Mouse (Mus musculus) ZHBTc4 (cell line): ENCODE measurements around the gene Zfp651.

Experiments used
- DNase-seq: peaks from one replicate; pipeline ENCODE4 v3.0.0-alpha.2; 2011; ENCODE audit warnings: low read depth, low spot score

The Zfp651 gene

DNA sequence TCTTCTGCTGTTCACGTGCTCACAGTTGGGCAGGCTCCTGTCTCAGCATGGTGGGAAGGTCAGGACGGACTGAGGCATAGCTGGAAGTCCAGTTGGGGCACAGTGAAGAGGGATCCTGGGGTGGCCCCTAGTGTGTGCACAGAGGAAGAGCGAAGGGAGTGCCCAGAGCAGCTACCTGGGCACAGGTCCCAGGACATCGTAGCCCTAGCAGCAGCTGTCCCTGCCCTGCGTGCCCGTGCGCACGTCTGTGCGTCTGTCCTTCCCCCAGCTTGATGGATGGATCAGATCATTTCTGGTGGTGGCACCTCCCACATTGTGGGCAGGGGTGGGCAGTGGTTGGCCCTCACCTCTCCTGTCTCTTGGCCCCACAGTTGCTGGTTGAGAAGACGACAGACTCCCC lies 3.1 kb downstream of the Zfp651 start:
- DNase-seq: no peak

DNA sequence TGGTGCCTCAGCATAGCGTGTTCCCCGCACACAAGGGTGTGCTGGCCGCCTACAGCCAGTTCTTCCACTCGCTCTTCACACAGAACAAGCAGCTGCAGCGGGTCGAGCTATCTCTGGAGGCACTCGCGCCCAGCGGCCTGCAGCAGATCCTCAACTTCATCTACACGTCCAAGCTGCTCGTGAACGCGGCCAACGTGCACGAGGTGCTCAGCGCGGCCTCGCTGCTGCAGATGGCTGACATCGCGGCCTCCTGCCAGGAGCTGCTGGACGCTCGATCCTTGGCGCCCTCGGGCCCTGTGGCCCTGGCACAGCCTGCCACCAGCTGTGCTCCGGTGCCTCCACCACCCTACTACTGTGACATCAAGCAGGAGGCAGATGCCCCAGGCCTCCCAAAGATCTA lies 3.6 kb downstream of the Zfp651 start:
- DNase-seq: peak; percentile 54

DNA sequence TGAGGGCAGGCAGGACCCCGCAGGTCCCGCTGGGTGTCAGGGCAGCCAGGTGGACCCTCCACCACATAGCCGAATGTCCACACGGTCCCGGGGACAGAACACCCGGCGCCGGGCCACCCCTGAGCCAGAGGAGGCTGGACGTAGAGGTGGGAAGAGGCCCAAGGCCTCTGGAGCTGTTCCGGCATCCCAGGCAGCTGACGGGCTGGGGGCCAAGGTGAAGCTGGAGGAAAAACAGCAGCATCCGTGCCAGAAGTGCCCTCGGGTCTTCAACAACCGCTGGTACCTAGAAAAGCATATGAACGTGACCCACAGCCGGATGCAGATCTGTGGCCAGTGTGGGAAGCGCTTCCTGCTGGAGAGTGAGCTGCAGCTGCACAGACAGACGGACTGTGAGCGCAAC lies 4.6 kb downstream of the Zfp651 start:
- DNase-seq: no peak

DNA sequence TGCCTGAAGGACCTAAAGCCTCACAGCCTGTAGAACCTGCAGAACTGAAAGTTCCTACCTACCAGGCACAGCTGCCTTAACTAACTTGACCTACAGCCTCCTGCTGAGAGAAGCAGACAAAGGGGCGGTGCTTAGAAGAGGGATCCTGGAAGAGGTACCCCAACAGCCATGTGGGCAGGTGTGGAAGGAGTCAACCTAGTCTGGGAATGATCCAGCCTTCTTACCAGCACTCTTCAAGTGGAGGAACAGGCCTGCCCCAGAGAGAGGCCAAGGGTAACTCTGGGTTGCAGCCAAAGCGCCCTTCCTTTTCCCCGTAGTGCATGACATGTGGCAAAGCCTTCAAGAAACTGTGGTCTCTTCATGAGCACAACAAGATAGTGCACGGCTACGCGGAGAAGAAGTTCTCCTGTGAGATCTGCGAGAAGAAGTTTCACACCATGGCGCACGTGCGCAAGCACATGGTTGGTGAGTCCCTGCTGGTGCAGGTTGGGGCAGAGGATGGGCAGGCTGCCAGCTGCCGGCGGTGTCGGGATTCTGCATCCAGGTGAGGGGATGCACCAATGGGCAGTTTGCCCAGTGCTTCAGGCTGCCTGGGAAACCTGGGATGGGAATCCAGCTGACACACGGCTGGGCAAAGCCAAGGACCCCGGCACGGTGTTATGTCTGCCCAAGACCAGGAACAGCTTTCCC lies 6.2 kb downstream of the Zfp651 start:
- DNase-seq: no peak

DNA sequence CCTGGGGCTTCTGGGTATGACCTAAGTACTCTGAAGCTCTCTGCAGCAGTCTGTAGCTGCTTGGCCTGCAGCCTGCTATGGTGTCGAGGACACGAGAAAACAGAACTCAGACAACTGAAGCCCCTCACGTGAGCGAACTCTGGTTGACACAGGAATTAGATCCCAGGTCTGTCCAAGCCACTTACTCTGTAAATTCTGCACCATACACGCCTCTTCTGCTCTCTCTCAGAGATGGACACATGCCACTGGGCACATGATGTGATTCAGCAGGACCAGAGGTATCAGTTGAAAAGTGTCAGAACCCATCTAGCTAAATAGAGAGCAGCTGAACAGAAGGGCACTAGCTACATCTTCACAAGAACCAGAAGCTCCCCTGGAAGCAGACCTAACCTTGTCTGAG lies 13.3 kb downstream of the Zfp651 start:
- DNase-seq: no peak

DNA sequence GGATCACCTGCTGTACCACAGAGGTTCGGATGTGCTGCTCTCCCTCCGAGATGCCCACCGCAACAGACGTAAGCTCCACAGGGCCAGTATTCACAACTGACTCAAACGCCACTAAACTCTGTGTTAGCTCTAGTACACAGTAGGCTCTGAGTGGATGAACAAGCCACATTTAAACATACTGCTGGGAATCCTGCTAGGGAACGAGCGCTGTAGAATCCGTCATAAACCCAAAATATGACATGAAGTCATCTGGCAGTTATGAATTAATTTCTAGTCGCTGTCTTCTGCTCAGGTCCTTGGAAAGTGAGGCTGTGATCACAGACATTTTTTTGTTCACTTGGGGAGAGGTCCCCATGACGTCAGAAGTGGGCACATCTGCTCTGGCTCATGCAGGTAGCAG lies 16.8 kb downstream of the Zfp651 start:
- no peak for DNase-seq

DNA sequence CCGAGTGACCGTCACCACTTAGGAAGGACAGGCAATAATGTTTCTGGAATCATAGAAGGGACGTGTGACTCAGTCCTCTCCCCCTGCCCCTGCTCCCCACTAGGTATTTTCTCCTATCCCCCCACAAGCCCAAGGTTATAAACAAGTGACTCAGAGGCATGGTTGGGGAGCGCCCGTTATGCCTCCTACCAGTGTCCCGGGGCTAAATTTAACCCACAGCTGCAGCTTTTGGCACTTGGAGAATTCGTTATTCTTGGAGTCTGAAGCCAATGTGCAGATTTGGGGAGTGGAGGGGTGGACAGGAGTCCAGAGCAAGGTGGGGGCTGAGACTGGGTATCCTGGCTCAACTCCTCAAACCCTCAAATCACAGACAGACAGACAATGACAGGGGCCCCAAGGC lies 17.4 kb downstream of the Zfp651 start:
- no peak for DNase-seq

DNA sequence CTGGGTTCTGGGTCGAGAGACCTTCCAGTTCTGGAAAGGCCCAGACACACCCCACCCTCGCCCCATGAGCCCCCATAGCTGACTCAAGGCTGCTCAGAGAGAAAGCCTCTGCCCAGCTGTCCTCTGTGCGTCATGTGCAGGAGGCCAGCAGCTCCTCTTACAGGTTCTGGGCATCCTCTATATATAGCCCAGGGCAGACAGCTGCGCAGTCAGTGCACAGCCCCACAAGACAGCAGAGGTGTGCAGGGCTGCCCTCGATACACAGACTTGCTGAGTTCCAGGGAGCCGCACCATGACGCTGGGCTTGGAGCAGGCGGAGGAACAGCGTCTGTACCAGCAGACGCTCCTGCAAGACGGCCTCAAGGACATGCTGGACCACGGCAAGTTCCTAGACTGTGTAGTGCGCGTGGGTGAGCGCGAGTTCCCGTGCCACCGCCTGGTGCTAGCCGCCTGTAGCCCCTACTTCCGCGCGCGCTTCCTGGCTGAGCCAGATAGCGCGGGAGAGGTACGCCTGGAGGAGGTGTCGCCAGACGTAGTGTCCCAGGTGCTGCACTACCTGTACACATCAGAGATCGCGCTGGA lies 18.4 kb downstream of the Zfp651 start, which contains the start of gene Klhl40:
TSS of gene Klhl40 (plus strand) at position 124 of the 582 bp plus-strand sequence.
- no peak for DNase-seq

DNA sequence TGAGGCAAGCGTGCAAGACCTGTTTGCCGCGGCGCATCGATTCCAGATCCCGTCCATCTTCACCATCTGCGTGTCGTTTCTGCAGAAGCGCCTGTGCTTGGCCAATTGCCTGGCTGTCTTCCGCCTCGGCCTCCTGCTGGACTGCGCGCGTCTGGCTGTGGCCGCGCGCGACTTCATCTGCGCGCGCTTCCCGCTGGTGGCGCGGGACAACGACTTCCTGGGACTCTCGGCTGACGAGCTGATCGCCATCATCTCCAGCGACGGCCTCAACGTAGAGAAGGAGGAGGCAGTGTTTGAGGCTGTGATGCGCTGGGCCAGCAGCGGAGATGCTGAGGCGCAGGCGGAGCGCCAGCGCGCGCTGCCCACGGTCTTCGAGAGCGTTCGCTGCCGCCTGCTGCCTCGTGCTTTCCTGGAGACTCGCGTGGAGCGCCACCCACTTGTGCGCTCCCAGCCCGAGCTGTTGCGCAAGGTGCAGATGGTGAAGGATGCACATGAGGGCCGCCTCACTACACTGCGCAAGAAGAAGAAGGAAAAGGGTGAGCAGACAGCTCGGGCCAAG lies 19.0 kb downstream of the Zfp651 start:
- DNase-seq: peak; percentile 71

DNA sequence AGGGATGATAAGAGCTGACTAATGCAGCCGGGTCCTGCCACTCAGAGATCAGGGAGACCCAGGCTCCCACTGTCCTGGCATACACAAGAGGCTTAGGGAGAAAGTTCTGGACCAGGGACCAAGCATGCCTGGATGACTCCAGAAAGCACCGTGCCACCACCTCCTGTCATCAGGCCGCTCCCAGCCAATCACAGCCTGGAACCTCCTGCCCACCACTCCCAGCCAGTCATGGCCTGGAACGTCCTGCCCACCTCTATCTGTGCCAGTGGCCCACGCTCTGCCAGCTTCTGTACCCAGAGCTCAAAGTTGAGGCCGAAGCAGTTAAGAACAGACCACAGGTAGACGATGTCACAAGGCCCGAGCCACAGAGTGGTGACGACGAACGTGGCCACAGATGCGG lies 25.7 kb downstream of the Zfp651 start:
- DNase-seq: no peak

DNA sequence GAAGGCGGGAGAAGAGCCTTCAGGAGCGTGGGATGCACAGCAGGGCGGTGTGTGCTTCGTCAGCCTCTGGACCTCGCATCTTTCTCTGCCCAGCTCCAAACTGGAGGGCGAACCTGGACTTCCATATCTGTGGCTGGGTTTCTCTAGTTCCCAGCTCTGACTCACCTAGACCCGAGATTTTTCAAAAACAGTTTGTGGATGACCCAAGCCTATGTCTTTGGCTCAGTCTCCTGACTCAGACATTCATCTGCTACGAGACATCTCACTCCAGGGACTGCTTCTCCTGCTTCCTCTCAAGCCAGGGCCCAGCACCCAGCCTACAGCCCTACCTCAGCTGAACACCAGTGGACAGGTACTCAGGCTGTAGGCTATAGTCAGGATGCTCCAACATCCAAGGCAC lies 26.1 kb downstream of the Zfp651 start:
- DNase-seq: no peak

DNA sequence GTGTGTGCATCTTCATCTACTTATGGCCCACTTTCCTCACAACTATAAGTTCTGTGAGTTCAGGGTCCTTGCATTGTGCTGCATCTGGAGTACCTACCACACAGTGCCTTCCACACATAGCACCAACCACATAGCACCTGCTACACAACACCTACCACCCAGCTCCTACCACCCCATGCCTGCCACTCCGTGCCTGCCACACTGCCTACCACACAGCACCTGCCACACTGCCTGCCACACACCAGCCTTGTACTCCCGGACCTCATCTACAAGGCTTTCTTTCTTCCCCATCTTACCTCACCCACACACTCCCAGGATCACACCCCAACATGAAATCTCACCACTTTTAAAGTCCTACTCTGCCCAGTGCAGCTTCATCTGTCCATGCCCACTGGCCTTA lies 27.2 kb downstream of the Zfp651 start:
- no peak for DNase-seq

DNA sequence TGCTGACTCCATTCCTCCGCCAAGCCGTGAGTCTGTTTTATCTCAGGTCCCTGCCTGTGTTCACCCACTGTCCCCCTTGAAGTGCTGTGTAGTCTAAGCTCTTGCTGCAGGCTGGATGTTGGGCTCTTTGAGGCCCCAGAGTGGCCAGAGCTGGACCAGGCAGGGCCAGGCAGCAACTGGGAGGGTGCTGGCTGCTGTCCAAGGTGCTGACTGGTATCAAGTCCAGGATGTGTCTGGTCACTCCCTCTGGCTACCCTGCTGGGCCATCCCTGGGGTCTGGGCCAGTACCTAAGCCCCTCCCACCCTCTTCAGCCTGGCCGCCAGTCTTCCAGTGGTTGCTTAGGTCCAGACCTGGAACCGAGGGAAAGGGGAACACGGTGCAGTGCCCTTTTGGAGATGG lies 32.1 kb downstream of the Zfp651 start:
- peak; percentile 29 for DNase-seq

DNA sequence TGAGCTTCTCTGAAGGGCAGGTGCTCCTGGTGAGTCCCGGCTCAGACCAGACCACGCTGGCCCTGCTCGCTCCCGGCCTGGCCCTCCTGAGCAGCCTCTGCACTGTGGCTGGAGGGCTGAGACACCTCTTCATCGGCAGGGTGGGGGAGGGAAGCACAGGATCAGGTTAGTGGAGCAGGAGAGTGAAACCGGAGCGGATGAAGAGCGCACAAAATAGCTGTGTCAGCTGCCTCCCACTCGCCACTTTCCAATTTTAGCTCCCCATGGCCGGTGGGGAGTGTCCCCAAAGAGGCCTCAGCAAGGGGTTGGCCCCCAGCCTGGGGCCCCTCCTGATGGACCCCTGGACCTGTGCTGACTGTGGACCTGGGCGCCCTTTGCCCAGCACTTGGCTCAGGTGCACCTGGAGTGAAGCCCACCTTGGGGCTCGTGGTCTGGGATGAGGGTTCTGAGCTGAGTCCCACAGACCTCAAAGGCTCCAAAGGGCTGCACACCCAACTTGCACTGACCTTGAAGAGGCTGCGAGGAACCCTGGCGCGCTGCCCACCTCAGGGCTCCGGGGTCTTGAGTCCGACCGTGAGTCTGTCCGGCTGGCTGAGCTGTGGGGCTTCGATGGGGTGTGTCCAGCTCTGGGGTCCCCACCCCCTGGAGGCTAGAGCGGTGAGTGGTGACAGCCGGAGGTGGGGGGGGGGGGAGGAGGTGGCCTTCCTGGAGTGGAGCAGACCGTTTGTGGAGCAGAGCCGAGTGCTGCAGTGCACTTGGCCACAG lies 32.8 kb downstream of the Zfp651 start, which contains the start of gene Hhatl:
TSS of gene Hhatl (minus strand) at position 751 of the 765 bp plus-strand sequence.
- DNase-seq: no peak

DNA sequence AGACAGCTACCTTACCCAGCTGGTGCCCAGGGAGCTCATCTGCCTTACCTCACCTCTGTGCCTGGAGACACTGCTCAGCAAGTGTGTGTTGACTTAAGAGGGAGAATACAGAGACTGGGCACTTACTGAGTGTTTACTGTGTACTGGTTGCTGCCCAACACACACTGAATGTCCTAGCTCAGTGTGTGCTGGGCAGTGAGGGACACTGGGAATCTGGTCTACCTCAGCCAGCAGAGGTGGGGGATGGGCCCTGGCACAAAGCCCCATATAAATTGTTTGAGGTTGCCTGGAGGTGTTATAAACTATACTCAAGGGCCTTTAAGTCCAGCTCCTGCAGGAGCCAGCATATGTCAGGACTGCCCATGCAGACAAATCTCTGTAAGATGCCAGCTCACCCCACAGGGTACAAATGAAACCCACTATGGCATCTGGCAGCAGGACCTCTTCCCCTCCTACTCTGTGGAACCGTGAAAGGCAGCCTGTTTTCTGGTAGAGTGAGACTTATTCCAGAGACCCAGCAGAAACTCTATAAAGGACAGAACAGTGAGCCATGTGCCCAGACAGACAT lies 35.9 kb downstream of the Zfp651 start:
- no peak for DNase-seq

DNA sequence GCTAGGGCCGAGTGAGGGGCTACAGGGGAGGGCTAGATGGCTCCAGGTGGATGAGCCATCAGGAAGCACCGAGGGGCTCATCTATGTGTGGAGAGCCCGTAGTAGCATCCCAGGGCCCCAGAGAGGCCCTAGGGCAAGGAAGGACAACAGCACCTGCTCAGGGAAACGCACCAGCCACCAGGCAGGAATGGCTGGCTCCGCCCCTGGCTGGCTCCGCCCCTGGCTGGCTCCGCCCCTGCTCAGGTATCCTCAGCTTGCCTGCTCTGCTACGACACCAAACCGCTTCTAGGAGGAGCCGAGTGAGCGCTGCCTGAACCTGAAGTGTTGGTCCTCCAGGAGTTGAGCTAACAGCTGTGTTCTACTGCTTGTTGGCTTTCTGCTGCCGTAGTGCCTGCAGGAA lies 38.6 kb downstream of the Zfp651 start:
- DNase-seq: peak; percentile 50

DNA sequence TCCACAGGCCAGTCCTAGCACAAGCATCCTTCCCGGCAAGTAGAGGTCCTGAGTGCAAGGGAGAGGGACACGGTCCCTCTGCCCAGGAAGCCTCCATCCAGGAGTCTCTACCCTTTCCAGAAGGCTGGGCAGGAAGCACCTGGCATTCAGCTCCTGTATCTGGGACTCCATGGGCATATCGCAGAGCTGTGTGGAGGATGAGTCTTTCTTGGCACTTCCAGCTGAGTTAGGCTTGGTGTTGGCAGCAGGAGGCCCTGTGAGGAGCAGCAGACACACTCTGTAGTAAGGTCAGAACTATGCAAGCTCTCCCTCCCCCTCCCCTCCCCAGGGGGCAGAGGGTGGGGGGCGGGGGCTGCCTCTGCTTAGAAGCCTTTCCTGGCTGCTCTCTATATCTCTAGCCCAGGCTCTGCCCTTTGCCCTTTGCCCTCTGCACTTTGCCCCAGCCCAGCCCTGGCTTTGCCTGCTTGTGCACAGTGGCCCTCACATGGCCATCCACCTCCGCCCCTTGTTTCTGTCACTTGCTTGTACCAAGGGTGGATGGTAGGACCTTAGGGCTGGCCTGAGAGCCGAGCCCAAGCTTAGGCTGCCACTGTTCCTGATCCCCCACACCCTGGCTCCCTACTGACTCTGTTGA lies 39.9 kb downstream of the Zfp651 start:
- no peak for DNase-seq

DNA sequence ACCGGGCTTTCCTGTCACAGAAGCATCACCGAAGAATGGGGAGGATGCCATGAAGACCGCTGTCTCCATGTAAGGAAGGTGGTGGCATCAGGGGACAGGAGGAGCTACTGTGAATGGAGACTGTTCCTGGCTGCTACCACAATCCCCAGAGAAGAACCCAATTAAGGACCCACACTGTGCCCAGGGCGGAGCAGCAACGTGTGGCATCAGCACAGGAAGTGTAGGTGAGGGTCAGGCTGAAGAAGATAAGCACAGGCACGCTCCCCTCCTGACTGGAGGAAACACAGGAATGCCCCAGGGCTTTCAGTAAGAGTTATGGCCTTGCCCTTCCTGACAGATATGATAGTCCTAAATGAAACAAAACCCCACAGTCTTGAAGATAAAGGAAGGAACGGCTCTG lies 43.6 kb downstream of the Zfp651 start:
- no peak for DNase-seq

DNA sequence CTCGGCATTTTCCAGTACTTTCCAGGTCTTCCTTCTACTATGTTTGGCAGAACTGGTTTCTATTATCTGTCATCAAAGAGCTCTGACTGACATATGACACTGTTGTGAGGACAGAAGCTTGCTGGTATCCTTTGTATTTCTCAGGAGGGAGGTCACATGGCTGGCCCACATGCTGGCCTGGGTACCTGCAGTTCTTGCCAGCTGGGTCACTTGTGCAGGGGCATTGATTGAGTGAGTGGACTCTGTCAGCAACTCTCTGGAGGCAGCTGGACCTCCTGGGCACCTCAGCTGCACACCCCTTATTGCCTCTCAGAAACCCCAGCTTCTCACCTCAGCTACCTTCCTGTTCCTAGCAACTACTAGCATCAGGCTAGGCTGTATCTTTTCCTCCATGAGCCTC lies 48.4 kb downstream of the Zfp651 start:
- no peak for DNase-seq

DNA sequence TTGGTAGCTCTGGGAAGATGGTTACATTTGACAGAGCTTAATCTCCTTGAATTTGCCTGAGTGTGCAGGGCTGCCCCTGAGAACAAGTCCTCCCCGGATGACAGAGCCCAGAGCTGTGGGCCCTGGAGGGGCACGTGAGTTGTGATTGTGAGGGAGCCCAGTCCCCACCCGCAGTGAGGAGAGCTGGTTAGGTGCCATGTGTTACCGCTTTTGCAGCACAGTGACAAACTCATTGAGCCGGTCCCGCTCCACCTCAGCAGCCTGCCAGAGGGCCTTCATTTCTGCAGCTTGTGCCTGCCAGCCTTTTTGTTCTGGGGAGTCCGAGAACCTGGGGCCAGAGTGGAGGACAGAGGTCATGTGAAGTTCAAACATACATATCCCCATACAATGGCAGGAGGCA lies 48.8 kb downstream of the Zfp651 start:
- DNase-seq: no peak

DNA sequence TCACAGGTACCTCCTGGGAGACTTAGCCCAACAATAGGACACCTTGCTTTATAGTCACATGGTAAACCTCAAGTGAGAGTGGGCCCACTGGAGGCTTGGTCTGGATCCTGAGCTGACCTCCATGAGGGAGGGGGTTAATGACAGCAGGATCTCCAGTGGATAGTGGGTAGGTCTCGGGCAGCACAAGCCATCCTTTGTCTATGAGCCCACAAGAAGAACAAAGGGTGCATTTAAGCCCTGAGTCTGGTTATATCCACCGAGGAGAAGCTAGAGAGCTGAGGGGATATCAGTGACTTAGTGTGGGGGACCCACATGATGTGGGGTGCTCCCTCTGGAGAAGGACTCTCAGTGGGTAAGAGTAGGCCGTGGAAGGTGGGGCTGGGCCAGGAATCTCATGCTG lies 49.4 kb downstream of the Zfp651 start:
- DNase-seq: no peak
